Mouse (Mus musculus): ENCODE measurements around the gene Ddb2.

DNA sequence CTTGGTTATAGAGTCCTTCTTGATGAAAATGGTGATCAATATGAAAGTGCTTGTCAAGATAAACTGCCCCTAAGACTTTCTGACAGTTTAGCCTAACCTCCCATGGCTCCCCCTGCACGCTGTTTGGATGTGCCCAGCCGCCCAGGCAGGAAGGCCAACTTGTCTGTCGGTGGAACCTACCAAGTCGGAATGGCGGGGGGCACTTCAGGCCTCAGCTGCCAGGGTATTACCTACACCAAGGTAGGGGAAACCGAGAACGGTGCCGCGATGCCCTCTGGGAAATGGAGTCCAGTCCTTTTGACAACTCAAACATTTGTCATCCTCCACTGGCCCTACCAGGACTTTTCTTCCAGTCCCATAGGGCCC, 53.7 kb downstream of the Ddb2 start:
- no peak for TF ChIP-seq CTCF (IDR thresholded peaks at IDR 0.05; ENCODE audit: extremely low read depth, insufficient read depth, low read length)
- TF ChIP-seq POLR2A (IDR thresholded peaks at IDR 0.05; ENCODE audit: extremely low read depth, insufficient read depth, low read length) = no peak
